Mouse (Mus musculus): Measurements from ENCODE around the gene Bola1. TPM values are rescaled to one million over a fixed set of nuclear protein-coding genes. Genes with fewer than 3 reads are reported as not detected.

Gene Bola1
- polyA plus RNA-seq, 1 experiment, result 228 TPM

- no peak for TF ChIP-seq GATA1 (IDR thresholded peaks at IDR 0.05; ENCODE audit: low read length)
Observed at GRCm38 (mm10) chr3:96151836-96152235, 67.7 kb downstream of the Bola1 start.

GRCm38 (mm10) chr3:96147950-96148349, 71.6 kb downstream of the Bola1 start:
- TF ChIP-seq GATA1 (IDR thresholded peaks at IDR 0.05; ENCODE audit: low read length), result no peak

Other genes with a start within 250 kb of the Bola1 start
- gene Plekho1, start 223.7 kb downstream of the Bola1 start, polyA plus RNA-seq (2012), result 7.2 and 7.7 TPM in 2 replicates
- 5.6 and 5.8 TPM in 2 replicates for gene Vps45, start 161.2 kb downstream of the Bola1 start, polyA plus RNA-seq (2012)
- 10.4 and 11.5 TPM in 2 replicates for gene Otud7b, start 115.2 kb downstream of the Bola1 start, polyA plus RNA-seq (2012)
- not detected in 2 replicates for gene Mtmr11, start 57.7 kb downstream of the Bola1 start, polyA plus RNA-seq (2012)
- 1,005 and 1,197 TPM in 2 replicates for gene Sf3b4, start 47.4 kb downstream of the Bola1 start, polyA plus RNA-seq (2012)
- gene Sv2a, start 38.6 kb downstream of the Bola1 start, polyA plus RNA-seq (2012), result 0.15 and 0.28 TPM in 2 replicates
- 0.44 and 0.69 TPM in 2 replicates for gene Hist2h2ab, start 156 bp upstream of the Bola1 start, polyA plus RNA-seq (2012)
- 2.5 and 6.5 TPM in 2 replicates for gene Hist2h2ac, start 1.2 kb upstream of the Bola1 start, polyA plus RNA-seq (2012)
- 0.13 and 0.21 TPM in 2 replicates for gene Hist2h2be, start 1.4 kb upstream of the Bola1 start, polyA plus RNA-seq (2012)
- gene Hist2h3c2, start 19.4 kb upstream of the Bola1 start, polyA plus RNA-seq (2012), result 45.1 and 54.3 TPM in 2 replicates
- 48.7 and 66.2 TPM in 2 replicates for gene Hist2h2aa2, start 20.6 kb upstream of the Bola1 start, polyA plus RNA-seq (2012)
- gene Hist2h2aa1, start 25.8 kb upstream of the Bola1 start, polyA plus RNA-seq (2012), result 3.6 and 5.8 TPM in 2 replicates
- gene Hist2h3c1, start 27.0 kb upstream of the Bola1 start, polyA plus RNA-seq (2012), result not detected in 2 replicates
- gene Hist2h4, start 43.6 kb upstream of the Bola1 start, polyA plus RNA-seq (2012), result 2.2 and 2.7 TPM in 2 replicates
- 32.0 and 50.2 TPM in 2 replicates for gene Hist2h3b, start 48.9 kb upstream of the Bola1 start, polyA plus RNA-seq (2012)
- 0.37 and 1.5 TPM in 2 replicates for gene Hist2h2bb, start 50.0 kb upstream of the Bola1 start, polyA plus RNA-seq (2012)
- not detected in 2 replicates for gene Fcgr1, start 74.3 kb upstream of the Bola1 start, polyA plus RNA-seq (2012)
- not detected in 2 replicates for gene BC107364, start 232.6 kb upstream of the Bola1 start, polyA plus RNA-seq (2012)